Mouse (Mus musculus): ENCODE results near the gene Olfr399. TPM values are rescaled to one million over a fixed set of nuclear protein-coding genes. Genes with fewer than 3 reads are reported as not detected.

Olfr399 gene
- total RNA-seq (2021) = not detected

DNA sequence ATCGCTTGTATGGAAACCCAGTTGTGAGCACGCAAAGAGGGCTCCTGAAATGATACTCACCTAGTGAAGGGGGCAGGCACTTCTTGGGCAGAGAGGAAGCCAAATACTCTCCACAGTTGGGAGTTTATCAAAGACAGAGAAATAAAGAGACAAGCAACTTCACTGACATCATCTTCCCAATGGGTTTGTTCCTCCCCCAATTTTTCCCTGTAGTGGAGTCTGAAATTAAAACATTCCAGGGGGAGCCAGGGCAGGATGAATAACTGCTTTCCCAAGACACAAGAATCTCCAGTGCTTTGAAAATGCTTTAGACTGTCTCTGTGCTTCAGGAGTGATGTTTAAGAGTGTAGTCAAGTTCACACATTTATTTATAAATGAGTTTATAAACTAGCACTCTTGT lies at the start of gene Olfr399, which contains the start of gene Olfr139:
Olfr399 (minus strand) TSS at position 165 of the 400 bp plus-strand sequence.
Olfr139 (minus strand) TSS at position 101 of the 400 bp plus-strand sequence.
- intact Hi-C loops (cut with DNase I) = no loop called here
- DNase-seq = no peak

DNA sequence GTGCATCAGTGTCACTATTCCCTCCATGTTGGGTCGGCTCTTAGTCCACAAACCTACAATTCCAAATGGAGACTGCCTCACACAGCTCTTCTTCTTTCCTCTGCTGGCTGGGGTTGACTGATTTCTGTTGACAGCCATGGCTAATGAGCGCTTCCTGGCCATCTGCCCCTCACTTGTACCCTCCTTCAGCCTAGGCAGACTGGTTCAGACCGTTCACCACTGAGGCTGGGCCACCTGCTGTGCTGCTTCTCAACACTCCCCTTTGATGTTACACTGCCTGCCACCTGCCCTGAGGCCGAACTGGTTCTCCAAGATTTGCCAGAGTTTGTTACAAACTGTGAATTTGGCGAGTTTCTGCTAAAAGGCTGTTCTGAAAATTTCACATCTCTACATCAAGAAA lies 48.7 kb upstream of the Olfr399 start:
- intact Hi-C loops (cut with DNase I) = no loop called here
- DNase-seq = peak; percentile 92

DNA sequence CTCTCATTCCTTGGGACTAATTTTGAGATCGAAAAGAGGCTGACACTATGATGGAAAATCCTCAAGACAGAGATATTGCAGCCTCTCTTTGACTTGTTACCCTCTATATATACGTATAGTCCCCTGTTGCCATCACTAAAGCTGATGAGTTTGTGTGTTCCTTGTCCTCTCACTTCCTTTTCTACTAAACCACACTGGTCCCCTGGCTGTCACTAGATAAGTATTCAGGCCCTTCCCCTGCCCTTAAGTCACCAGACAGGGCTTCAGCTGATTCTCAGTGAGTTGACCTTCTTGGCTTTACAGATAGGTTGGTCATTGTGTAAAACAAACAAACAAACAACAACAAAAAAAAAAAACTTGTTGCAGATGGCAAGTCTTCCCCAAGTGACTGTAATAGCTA lies 45.1 kb upstream of the Olfr399 start:
- intact Hi-C loops (cut with DNase I) = no loop called here
- DNase-seq = no peak

DNA sequence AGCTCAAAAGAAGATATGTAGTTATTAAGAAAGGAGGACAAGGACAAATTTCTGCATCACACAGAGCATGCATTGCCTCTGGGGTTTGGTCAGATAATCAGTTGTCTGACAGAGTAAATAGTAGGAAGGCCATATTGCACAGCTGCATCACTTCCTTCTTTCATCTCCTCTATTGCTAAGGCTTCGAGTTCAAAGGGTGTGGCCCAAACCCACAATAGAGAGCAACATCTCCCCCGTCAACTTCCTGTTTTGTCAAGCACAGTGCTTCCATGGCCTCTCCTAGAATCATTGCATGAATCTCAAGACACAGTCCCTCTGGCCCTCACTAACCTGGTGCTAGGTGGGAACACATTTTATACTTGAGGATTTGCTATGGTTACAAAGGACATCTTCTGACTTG lies 44.3 kb upstream of the Olfr399 start:
- no peak for DNase-seq
- intact Hi-C loops (cut with DNase I) = no loop called here

DNA sequence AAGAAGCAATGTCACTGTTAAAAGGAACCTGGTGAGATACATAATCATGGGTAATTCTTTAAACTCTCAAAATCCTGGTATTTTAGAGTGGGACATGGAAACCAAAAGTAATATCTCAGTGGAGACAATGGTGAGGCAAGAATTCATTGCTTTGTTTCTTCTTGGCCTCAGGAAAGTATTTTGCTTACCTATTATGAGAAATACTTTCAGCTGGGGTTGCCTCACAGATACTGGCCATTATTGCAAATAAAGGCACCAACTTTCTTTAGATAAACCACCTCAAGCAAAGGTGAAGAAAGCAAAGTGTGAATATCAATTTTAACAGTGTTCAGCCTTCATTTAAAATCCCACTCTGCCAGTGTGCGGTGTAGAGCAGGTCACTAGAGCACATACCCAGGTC lies 13.2 kb upstream of the Olfr399 start, which contains the start of gene Zfp616:
Zfp616 (plus strand) TSS at position 301 of the 400 bp plus-strand sequence.
- intact Hi-C loops (cut with DNase I) = no loop called here
- no peak for DNase-seq

DNA sequence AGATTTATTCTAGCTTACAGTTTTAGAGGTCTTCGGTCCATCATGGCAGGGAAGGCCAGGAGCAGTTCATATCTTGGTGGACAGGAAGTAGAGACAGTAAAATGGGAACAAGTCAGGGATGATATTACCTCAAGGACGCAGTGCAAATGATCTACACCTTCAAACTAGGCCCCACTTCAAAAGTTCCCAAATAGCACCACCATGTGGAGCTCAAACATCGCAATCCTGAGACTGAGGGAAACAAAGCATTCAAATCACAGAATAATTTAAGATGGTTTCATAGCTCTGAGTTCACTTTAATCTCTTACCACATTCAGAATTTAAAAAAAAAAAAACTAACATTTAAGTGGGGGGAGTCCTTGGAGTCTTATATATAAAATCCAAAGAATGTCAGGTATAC lies 5.1 kb downstream of the Olfr399 start:
- intact Hi-C loops (cut with DNase I) = no loop called here

More for the DNA sequence above, 5.1 kb downstream of the Olfr399 start:
- no peak for DNase-seq

Other genes starting within 250 kb of the Olfr399 start
- not detected for gene Olfr392, start 239.6 kb downstream of the Olfr399 start, total RNA-seq (2021)
- gene Olfr393, start 205.2 kb downstream of the Olfr399 start, total RNA-seq (2021) = not detected
- gene Olfr394, start 165.8 kb downstream of the Olfr399 start, total RNA-seq (2021) = not detected
- not detected for gene Olfr395, start 147.3 kb downstream of the Olfr399 start, total RNA-seq (2021)
- not detected for gene Olfr23, start 119.9 kb downstream of the Olfr399 start, total RNA-seq (2021)
- not detected for gene Olfr397, start 95.8 kb downstream of the Olfr399 start, total RNA-seq (2021)
- gene Olfr398, start 66.2 kb downstream of the Olfr399 start, total RNA-seq (2021) = not detected
- gene Olfr139, start 64 bp downstream of the Olfr399 start, total RNA-seq (2021) = not detected
- gene Zfp616, start 13.3 kb upstream of the Olfr399 start, total RNA-seq (2021) = not detected
- gene Olfr401, start 57.1 kb upstream of the Olfr399 start, total RNA-seq (2021) = not detected
- not detected for gene Olfr402, start 96.9 kb upstream of the Olfr399 start, total RNA-seq (2021)
- not detected for gene Olfr403, start 129.6 kb upstream of the Olfr399 start, total RNA-seq (2021)
- gene Olfr43, start 154.8 kb upstream of the Olfr399 start, total RNA-seq (2021) = not detected
- gene Olfr406, start 203.2 kb upstream of the Olfr399 start, total RNA-seq (2021) = not detected
- gene Olfr59, start 227.1 kb upstream of the Olfr399 start, total RNA-seq (2021) = not detected